Mouse (Mus musculus) midbrain, postnatal 0 days (tissue): ENCODE measurements around the gene Trir. TPM values are rescaled to one million over a fixed set of nuclear protein-coding genes. Genes with fewer than 3 reads are reported as not detected.

Experiments
- ATAC-seq: fragments of 200-750 bp; cut with Nextera tagmentation; 2 replicates; pipeline ENCODE4 v1.8.0; 2017; ENCODE audit warnings: moderate number of reproducible peaks, mild to moderate bottlenecking, moderate TSS enrichment, moderate library complexity; ENCODE audit not compliant: low FRiP score
- DNase-seq: peaks from one replicate; pipeline ENCODE4 v3.0.0-alpha.2; 2015; ENCODE audit warnings: low spot score
- H3K27ac ChIP-seq: fragments of 300-500 bp; sonication (generic); 2 replicates; pipeline ENCODE4 v1.5.1; 2014; ENCODE audit warnings: low read depth, mild to moderate bottlenecking, low read length, mixed read lengths
- H3K27me3 ChIP-seq: fragments of 300-500 bp; sonication (generic); 2 replicates; pipeline ENCODE4 v1.6.1; 2014; ENCODE audit warnings: low read length, control low read depth, mixed read lengths; ENCODE audit not compliant: insufficient read depth
- H3K36me3 ChIP-seq: fragments of 300-500 bp; sonication (generic); 2 replicates; pipeline ENCODE4 v1.6.1; 2014; ENCODE audit warnings: low read length, control low read depth, mixed read lengths; ENCODE audit not compliant: insufficient read depth
- H3K4me1 ChIP-seq: fragments of 300-500 bp; sonication (generic); 2 replicates; pipeline ENCODE4 v1.6.1; 2014; ENCODE audit warnings: mild to moderate bottlenecking, control low read depth, antibody characterized with exemption, low read length, mixed read lengths; ENCODE audit not compliant: insufficient read depth
- H3K4me2 ChIP-seq: fragments of 300-500 bp; sonication (generic); 2 replicates; pipeline ENCODE4 v1.6.1; 2014; ENCODE audit warnings: low read depth, mild to moderate bottlenecking, low read length, mixed read lengths; ENCODE audit not compliant: poor library complexity, severe bottlenecking
- H3K4me3 ChIP-seq: fragments of 300-500 bp; sonication (generic); 2 replicates; pipeline ENCODE4 v1.5.1; 2014; ENCODE audit warnings: low read depth, mild to moderate bottlenecking, low read length, moderate library complexity
- H3K9ac ChIP-seq: fragments of 300-500 bp; sonication (generic); replicated peaks from 2 replicates; pipeline ENCODE4 v1.6.1; 2014; ENCODE audit warnings: mild to moderate bottlenecking, low read length, moderate library complexity, mixed read lengths; ENCODE audit not compliant: poor library complexity, severe bottlenecking
- H3K9me3 ChIP-seq: fragments of 300-500 bp; sonication (generic); 2 replicates; pipeline ENCODE4 v1.6.1; 2016; ENCODE audit warnings: low read length, control low read depth
- CTCF ChIP-seq: IDR thresholded peaks from 2 replicates; pipeline ENCODE4 v1.5.1; 2016; ENCODE audit warnings: antibody characterized with exemption, mild to moderate bottlenecking
- WGBS: fragments of 180-500 bp; shearing (Covaris S2); extraction: QIAGEN DNeasy Blood & Tissue Kit; methylation state at CpG from one replicate; pipeline ENCODE4 v1.1.7; 2014; 5-methylcytosine and 5-hydroxymethylcytosine counted together
- polyA plus RNA-seq: library from polyadenylated mRNA; unstranded; fragments of >200 nt; fragmentation: Nextera tagmentation; extraction: Ambion mirVana; gene quantifications from 2 replicates; pipeline ENCODE4 v1.2.1, GENCODE M21; 2015
- total RNA-seq: library from RNA; depleted of rRNA; stranded (reverse); fragments of >200 nt; gene quantifications from 2 replicates; pipeline ENCODE4 v1.2.3, GENCODE M21; 2014

The Trir gene
- total and polyA plus RNA-seq, 2 experiments from 2014 or later, result 144 to 266 TPM

DNA sequence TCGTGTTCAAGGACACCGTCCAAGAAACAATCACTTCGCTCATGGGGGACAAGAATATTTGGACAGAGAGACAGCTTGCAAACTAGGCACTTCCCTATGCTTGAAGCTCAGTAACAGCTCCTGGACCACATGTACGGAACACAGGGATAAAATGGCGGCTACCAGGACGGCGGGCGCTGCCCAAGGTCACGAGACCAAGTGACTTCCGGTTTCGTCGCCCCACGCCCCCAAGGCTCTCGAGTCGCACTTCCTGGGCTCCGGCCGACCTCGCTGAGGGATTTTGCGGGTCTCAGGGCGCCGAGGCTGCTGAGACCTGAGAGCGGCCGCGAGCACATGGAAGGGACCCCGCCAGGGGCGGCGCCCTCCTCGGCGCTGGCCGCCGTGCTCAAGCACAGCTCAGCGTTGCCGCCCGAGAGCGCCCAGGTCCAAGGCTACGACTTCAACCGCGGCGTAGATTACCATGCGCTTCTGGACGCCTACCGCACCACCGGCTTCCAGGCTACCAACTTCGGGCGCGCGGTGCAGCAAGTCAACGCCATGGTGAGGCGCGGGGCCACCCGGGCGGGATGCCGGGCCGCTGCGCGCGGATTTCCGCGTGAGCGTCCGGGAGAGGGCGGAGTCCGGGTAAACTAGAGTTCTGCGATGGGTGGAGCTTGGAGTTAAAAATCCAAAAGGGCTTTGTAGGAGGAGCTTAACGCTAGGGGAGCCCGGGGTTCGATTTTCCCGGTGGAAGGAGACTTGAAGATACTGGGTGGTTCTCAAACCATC, 45.1 kb downstream of the Trir start, which contains the start of gene Dhps:
Dhps (plus strand) TSS at position 244 of the 768 bp plus-strand sequence.
- Histone ChIP-seq H3K4me1 (no peaks in the 10 kb centered on the region), H3K27ac (peak within 1 kb of the TSS; percentile 91), H3K4me3 (peak within 1 kb of the TSS; percentile 92), H3K9ac (peak within 1 kb of the TSS; percentile 92), H3K9me3 (no peaks in the 10 kb centered on the region), H3K4me2 (peak within 1 kb of the TSS; percentile 47), H3K36me3 (peaks cover 40% of the 10 kb centered on the region), H3K27me3 (no peaks in the 10 kb centered on the region)
- peak; percentile 36 for TF ChIP-seq CTCF
- WGBS, result under 1% methylated on average over 66 of the region's 68 CpGs
- peak; percentile 96 for DNase-seq
- ATAC-seq, result peak; percentile 90

DNA sequence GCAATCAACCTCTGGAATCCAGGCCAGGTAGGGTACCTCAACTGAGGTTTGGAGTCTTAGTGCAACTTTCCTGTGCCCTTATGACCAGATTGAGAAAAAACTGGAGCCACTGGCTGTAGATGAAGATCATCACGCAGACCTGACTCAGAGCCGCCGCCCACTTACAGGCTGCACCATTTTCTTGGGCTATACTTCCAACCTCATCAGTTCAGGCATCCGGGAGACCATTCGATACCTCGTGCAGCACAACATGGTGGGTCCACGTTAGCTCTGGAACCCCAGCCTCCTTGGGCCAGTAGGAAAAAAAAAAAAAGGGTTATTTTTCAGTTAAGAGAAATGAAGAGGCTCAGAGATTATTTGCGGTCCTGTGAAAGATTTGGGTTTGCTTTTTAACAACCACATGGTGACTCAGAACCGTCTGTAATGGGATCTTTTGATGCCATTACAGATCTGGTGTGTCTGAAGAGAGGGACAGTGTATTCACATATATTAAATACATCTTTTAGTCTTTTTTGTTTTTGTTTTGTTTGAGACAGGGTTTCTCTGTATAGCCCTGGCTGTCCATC, 45.8 kb downstream of the Trir start:
- ATAC-seq, result no peak

GRCm38 (mm10) chr8:85073041-85073612, 46.5 kb downstream of the Trir start:
- WGBS, result 95% methylated on average over 15 of the region's 15 CpGs
- Histone ChIP-seq H3K4me3 (no peak overlapping the region), H3K27ac (no peak overlapping the region), H3K9me3 (no peaks in the 10 kb centered on the region), H3K36me3 (peaks cover 37% of the 10 kb centered on the region), H3K9ac (no peak overlapping the region), H3K4me2 (peak overlapping the region; percentile 47; the same call in 1 of the 2 replicates), H3K4me1 (no peaks in the 10 kb centered on the region), H3K27me3 (no peaks in the 10 kb centered on the region)
- DNase-seq (no peak), ATAC-seq (no peak)
- no peak for TF ChIP-seq CTCF

More for the DNA sequence above, 45.8 kb downstream of the Trir start:
- Histone ChIP-seq H3K4me2 (peak overlapping the region; percentile 47), H3K4me1 (no peaks in the 10 kb centered on the region), H3K27ac (peak overlapping the region; percentile 91), H3K4me3 (peak overlapping the region; percentile 92), H3K9me3 (no peaks in the 10 kb centered on the region), H3K36me3 (peaks cover 38% of the 10 kb centered on the region), H3K27me3 (no peaks in the 10 kb centered on the region), H3K9ac (peak overlapping the region; percentile 92; the same call in 1 of the 2 replicates)
- WGBS, result 39% methylated on average over 9 of the region's 9 CpGs
- no peak for DNase-seq
- no peak for TF ChIP-seq CTCF

DNA sequence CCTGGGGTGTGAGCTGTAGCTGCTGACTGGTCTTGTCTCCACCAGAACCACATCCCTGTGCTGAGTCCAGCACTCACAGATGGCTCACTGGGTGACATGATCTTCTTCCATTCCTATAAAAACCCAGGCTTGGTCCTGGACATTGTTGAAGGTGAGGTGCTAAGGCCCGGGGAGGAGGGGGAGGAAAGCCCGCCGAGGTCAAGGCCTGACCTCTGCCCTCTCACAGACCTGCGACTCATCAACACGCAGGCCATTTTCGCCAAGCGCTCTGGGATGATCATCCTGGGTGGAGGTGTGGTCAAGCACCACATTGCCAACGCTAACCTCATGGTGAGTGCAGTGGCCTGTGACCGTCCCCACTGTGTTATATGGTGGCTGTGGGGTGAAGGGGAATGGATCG, 47.5 kb downstream of the Trir start:
- ATAC-seq, result no peak
- no peak for DNase-seq
- Histone ChIP-seq H3K9ac (no peak overlapping the region), H3K9me3 (no peaks in the 10 kb centered on the region), H3K27ac (no peak overlapping the region), H3K4me1 (no peaks in the 10 kb centered on the region), H3K4me2 (no peak overlapping the region), H3K36me3 (peaks cover 34% of the 10 kb centered on the region), H3K27me3 (no peaks in the 10 kb centered on the region), H3K4me3 (no peak overlapping the region)
- no peak for TF ChIP-seq CTCF
- 83% methylated on average over 10 of the region's 10 CpGs for WGBS

- 0 out of 2 replicates have a peak, but pooled peaks cover 1% of the 10 kb centered on the region for H3K4me1 ChIP-seq
- H3K36me3 ChIP-seq, result peaks cover 34% of the 10 kb centered on the region
- H3K27ac ChIP-seq, result no peak overlapping the region
- TF ChIP-seq CTCF, result no peak
- H3K9ac ChIP-seq, result no peak overlapping the region
- no peaks in the 10 kb centered on the region for H3K27me3 ChIP-seq
- ATAC-seq, result no peak
- H3K4me2 ChIP-seq, result no peak overlapping the region
- no peak overlapping the region for H3K4me3 ChIP-seq
- no peak for DNase-seq
- 93% methylated on average over 10 of the region's 10 CpGs for WGBS
- no peaks in the 10 kb centered on the region for H3K9me3 ChIP-seq
Measured at GRCm38 (mm10) chr8:85074617-85075016, 48.0 kb downstream of the Trir start.

GRCm38 (mm10) chr8:85076001-85076400, 49.4 kb downstream of the Trir start:
- H3K9ac ChIP-seq, result no peak overlapping the region
- no peak overlapping the region for H3K27ac ChIP-seq
- H3K9me3 ChIP-seq, result no peaks in the 10 kb centered on the region
- TF ChIP-seq CTCF, result peak; percentile 62
- no peak for DNase-seq
- H3K27me3 ChIP-seq, result no peaks in the 10 kb centered on the region
- 0 out of 2 replicates have a peak, but pooled peaks cover 5% of the 10 kb centered on the region for H3K4me1 ChIP-seq
- WGBS, result 72% methylated on average over 9 of the region's 9 CpGs
- no peak for ATAC-seq
- peaks cover 34% of the 10 kb centered on the region for H3K36me3 ChIP-seq
- H3K4me3 ChIP-seq, result no peak overlapping the region
- no peak overlapping the region for H3K4me2 ChIP-seq
